Mouse (Mus musculus): ENCODE measurements at regions not wholly inside any gene's neighbourhood (a gene's known extent, or its start where the extent isn't known, plus 50 kb on each side); places are given as distances from the start of the nearest gene placed in this dataset.

DNA sequence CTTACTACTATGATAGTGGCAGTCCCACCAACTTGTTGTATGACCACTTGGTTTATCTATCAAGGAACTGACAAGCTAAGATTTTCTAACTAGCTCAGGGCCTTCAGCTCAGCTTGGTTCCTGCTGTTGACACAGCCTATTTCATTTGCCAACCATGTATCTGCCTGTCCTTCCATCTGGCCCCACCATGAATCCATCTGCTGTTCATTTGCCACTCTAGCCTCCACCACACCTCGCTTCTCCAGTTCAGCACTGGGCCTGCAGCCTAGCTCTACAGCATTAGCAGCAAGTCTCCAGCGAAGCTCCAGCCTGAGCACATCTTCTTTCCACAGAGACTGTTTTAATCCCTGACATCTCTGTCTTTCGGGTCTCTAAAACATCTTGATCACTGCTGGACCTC lies 51.0 kb upstream of the Immp2l start:
- in situ Hi-C loops (cut with MboI; ENCODE audit: low pct_ligation_motif_present, low pct_unique_long_range_greater_than_20kb, low sequenced_read_pairs), result no loop called here
- no peak overlapping the region for H3K4me3 ChIP-seq (replicated peaks in 1 of 3; ENCODE audit: low read depth in 2 of 3, low read length in 2 of 3, poor library complexity in 1 of 3)
- no peak overlapping the region for H3K27ac ChIP-seq (ENCODE audit: insufficient read depth, low read depth)
- dilution Hi-C loops (cut with MboI; ENCODE audit: extremely low pct_ligation_motif_present, extremely low pct_unique_long_range_greater_than_20kb, low sequenced_read_pairs), result no loop called here
- no peak overlapping the region for H3K4me2 ChIP-seq (ENCODE audit: insufficient read depth, low read depth, poor library complexity, severe bottlenecking)
- H3K9ac ChIP-seq (ENCODE audit: insufficient read depth, low read depth), result no peak overlapping the region
- H3K36me3 ChIP-seq (replicated peaks in 1 of 2; ENCODE audit: control insufficient read depth in 1 of 2, insufficient read depth in 1 of 2, low read length in 1 of 2), result no peaks in the 10 kb centered on the region
- peaks cover 5% of the 10 kb centered on the region for H3K9me3 ChIP-seq (replicated peaks; ENCODE audit: low read length)
- no peaks in the 10 kb centered on the region for H3K27me3 ChIP-seq (replicated peaks)
- H3K4me1 ChIP-seq (ENCODE audit: control insufficient read depth in 1 of 2, insufficient read depth in 2 of 2), result no peaks in the 10 kb centered on the region; a peak in 1 of 4 replicates
- DNase-seq (ENCODE audit: extremely low read depth), result no peak
- H3K79me2 ChIP-seq (replicated peaks; ENCODE audit: control insufficient read depth, extremely low read depth, insufficient read depth, poor library complexity, severe bottlenecking), result no peaks in the 10 kb centered on the region
- TF ChIP-seq TBP (conservative IDR thresholded peaks at IDR 0.05; ENCODE audit: low read depth, low read length) (no peak), USF2 (conservative IDR thresholded peaks at IDR 0.05; ENCODE audit: low read depth, low read length) (no peak), MEF2A (IDR thresholded peaks at IDR 0.05; ENCODE audit: borderline replicate concordance, low read depth, low read length) (no peak), MXI1 (IDR thresholded peaks at IDR 0.05; ENCODE audit: low read depth, low read length) (no peak), E2F4 (IDR thresholded peaks at IDR 0.05; ENCODE audit: insufficient replicate concordance, low read depth, low read length) (no peak), ZKSCAN1 (IDR thresholded peaks at IDR 0.05; ENCODE audit: borderline replicate concordance, low read depth, low read length) (no peak), JUN (IDR thresholded peaks at IDR 0.05; ENCODE audit: insufficient read depth, low read depth, low read length) (no peak), ZC3H11A (IDR thresholded peaks at IDR 0.05; ENCODE audit: low read depth, low read length) (no peak), IRF4 (IDR thresholded peaks at IDR 0.05; ENCODE audit: low read depth, low read length) (no peak), ZMIZ1 (IDR thresholded peaks at IDR 0.05; ENCODE audit: low read depth, low read length) (no peak), MAZ (IDR thresholded peaks at IDR 0.05; ENCODE audit: low read depth, low read length) (no peak), SIN3A (IDR thresholded peaks at IDR 0.05; ENCODE audit: low read length) (no peak), POLR2AphosphoS2 (IDR thresholded peaks at IDR 0.05; ENCODE audit: low read depth, low read length) (no peak), CHD2 (IDR thresholded peaks at IDR 0.05; ENCODE audit: low read length) (no peak)
